Mouse (Mus musculus): Measurements from ENCODE around the gene Zbtb5. TPM values are rescaled to one million over a fixed set of nuclear protein-coding genes. Genes with fewer than 3 reads are reported as not detected.
A peak's percentile ranks its signal among the peaks of the same experiment; 100 is the strongest.

Zbtb5 gene
- polyA plus RNA-seq, 1 experiment from 2014 or later = 5.2 TPM

DNA sequence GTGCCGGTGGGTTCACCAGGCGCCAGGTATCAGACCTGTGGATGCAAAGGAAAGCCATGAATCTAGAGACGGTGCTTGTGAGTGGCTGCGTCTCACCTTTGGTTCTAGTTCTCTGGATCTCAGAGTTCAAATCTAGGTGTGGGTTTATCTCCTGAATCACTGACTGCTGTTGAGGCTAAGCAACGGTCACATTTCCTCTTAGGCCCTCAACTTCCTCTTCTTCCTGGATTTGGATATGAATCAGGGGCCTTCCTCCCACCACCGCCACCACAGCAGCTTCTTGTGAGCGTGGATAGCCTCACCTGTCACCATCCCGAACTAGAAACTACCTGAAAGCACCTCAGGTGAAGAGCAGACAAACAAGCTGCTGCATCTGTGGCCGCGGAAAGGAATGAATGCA is 23.8 kb upstream of the Zbtb5 start:
- no peak for DNase-seq
- no peak for ATAC-seq (ENCODE audit: low read depth)
- 59% methylated on average over 10 of the region's 10 CpGs for WGBS (ENCODE audit: insufficient replicate concordance)
- no peaks in the 10 kb centered on the region for H3K9me3 ChIP-seq (replicated peaks)
- no peak overlapping the region for H3K4me3 ChIP-seq (replicated peaks)
- H3K4me1 ChIP-seq (replicated peaks) = peaks cover 9% of the 10 kb centered on the region
- peaks cover 26% of the 10 kb centered on the region for H3K36me3 ChIP-seq
- H3K27ac ChIP-seq = no peak overlapping the region
- no peak overlapping the region for H3K4me2 ChIP-seq
- H3K27me3 ChIP-seq = no peaks in the 10 kb centered on the region
- H3K9ac ChIP-seq = no peak overlapping the region

DNA sequence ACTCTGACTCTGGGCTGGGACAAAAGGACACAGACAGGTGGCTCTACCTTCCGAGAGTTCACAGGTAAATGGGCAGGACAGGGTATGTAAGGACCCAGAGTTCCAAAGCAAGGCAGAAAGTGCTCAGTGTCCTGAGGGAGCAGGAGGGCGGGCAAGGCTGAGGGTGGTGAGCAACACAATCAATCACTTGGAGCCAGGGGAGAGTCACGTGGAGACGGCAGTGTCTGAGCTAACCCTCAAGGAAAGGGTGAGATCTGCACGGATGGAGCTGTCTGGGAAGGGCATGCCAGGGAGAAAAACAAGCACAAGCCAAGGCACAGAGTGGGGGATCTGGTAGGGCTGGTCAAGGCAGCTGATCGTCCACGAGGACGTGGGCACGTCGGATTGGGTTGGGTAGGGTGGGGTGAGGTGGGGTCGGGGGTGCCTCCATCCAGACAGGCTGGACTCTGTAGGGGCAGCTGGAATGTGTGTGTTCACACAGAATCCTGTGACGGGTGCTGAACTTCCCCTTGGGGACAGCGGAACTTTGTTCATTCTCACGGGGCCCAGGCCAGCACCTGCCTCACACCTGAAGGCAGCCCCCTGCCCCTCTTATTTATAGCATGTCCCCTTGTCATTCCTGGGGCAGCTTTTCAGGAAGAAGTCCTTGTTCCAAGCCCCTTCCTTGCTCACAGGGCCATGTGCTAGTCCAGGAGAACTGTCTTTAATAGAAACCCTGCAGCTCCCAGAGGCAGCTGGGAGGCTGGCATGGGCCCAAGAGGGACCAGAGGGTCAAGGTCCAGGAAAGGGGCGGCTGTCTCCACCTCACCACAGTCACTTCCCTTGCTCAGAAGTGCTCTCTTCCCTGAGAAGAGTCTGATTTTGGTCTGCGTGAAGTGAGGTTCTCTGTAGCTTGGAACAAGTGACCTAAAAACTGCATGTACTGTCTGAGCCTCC is 22.7 kb upstream of the Zbtb5 start:
- Histone ChIP-seq H3K27me3 (no peaks in the 10 kb centered on the region), H3K9ac (no peak overlapping the region), H3K4me1 (replicated peaks) (peaks cover 9% of the 10 kb centered on the region), H3K36me3 (peaks cover 34% of the 10 kb centered on the region), H3K27ac (no peak overlapping the region), H3K4me2 (no peak overlapping the region), H3K4me3 (replicated peaks) (no peak overlapping the region), H3K9me3 (replicated peaks) (no peaks in the 10 kb centered on the region)
- ATAC-seq (ENCODE audit: low read depth) (0 out of 2 replicates have a peak, but pooled peaks have one; percentile 5), DNase-seq (no peak)
- WGBS (ENCODE audit: insufficient replicate concordance) = 75% methylated on average over 16 of the region's 16 CpGs

DNA sequence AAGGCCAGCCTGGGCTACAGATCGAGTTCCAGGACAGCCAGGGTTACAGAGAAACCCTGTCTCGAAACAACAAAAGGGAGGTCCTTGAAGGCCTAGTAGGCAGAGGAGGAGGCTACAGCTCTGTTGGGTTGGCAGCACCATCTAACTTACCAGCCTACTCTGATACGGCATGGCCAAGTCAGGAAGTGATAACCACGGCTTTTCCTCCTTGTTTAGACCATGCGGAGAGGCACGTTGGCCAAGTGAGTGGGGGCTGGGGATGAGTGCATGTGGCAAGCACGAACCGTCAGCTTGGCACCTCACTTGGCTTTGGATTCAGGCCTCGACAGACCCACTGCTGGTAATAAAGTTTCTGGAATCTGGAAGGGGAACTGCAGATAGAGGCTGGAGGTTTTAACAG is 20.4 kb upstream of the Zbtb5 start:
- Histone ChIP-seq H3K9me3 (replicated peaks) (no peaks in the 10 kb centered on the region), H3K27ac (no peak overlapping the region), H3K4me1 (replicated peaks) (peaks cover 9% of the 10 kb centered on the region), H3K27me3 (no peaks in the 10 kb centered on the region), H3K4me2 (no peak overlapping the region), H3K4me3 (replicated peaks) (no peak overlapping the region), H3K9ac (no peak overlapping the region), H3K36me3 (peaks cover 49% of the 10 kb centered on the region)
- ATAC-seq (ENCODE audit: low read depth) (no peak), DNase-seq (no peak)
- WGBS (ENCODE audit: insufficient replicate concordance) = 45% methylated on average over 9 of the region's 9 CpGs

DNA sequence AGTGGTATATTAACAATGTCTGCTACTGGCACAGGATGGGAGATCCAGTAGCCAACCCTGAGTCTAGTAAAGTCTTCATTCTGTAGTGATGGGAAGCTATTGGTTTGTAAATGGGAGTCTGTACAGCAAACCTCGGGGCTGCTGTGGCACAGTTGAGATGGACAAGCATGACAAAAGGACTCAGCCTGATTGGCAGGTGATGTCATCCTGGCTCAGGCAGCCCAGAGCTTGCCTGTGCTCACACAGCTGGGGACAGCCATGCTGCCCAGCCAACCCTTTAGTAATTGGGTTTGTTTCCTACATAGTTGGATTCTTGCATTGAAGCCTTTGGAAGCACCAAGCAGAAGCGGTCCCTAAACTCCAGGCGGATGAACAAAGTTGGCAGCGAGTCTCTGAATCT is 14.2 kb upstream of the Zbtb5 start:
- Histone ChIP-seq H3K36me3 (peaks cover 64% of the 10 kb centered on the region), H3K9ac (no peak overlapping the region), H3K27ac (no peak overlapping the region), H3K4me2 (no peak overlapping the region), H3K4me3 (replicated peaks) (no peak overlapping the region), H3K4me1 (replicated peaks) (no peaks in the 10 kb centered on the region), H3K9me3 (replicated peaks) (no peaks in the 10 kb centered on the region), H3K27me3 (no peaks in the 10 kb centered on the region)
- no peak for DNase-seq
- no peak for ATAC-seq (ENCODE audit: low read depth)
- 85% methylated on average over 4 of the region's 4 CpGs for WGBS (ENCODE audit: insufficient replicate concordance)

DNA sequence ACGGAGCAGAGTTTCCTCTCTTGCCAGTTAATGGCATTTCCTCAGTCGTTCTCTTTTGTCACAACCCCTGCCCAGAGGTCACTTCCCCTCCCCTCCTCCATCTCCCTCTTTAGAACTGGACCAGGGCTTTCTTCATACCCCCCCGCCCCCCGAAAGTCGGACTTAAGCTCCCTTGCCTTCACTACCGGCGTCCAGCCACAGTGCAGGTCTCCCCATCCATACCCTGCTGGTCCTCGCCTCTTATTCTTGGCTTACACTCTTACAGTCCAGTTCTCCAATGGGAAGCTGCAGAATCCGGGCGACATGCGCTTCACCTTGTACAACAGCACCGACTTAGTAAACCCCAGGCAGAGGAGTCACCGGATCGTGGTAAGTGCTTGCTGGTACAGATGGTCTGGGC is 6.8 kb upstream of the Zbtb5 start:
- Histone ChIP-seq H3K9me3 (replicated peaks) (no peaks in the 10 kb centered on the region), H3K4me2 (peak overlapping the region; percentile 94), H3K9ac (peak overlapping the region; percentile 80), H3K4me1 (replicated peaks) (peaks cover 31% of the 10 kb centered on the region), H3K36me3 (peaks cover 14% of the 10 kb centered on the region; the same call in 1 of the 2 replicates), H3K27me3 (no peaks in the 10 kb centered on the region), H3K4me3 (replicated peaks) (peak overlapping the region; percentile 83), H3K27ac (no peak overlapping the region)
- WGBS (ENCODE audit: insufficient replicate concordance) = 2% methylated on average over 14 of the region's 14 CpGs
- no peak for ATAC-seq (ENCODE audit: low read depth)
- no peak for DNase-seq

- Histone ChIP-seq H3K4me1 (replicated peaks) (peaks cover 35% of the 10 kb centered on the region), H3K27ac (no peak within 1 kb of the TSS), H3K9me3 (replicated peaks) (no peaks in the 10 kb centered on the region), H3K4me3 (replicated peaks) (peak within 1 kb of the TSS; percentile 83), H3K4me2 (peak within 1 kb of the TSS; percentile 94), H3K27me3 (no peaks in the 10 kb centered on the region), H3K36me3 (peaks cover 10% of the 10 kb centered on the region; the same call in 1 of the 2 replicates), H3K9ac (peak within 1 kb of the TSS; percentile 80)
- WGBS (ENCODE audit: insufficient replicate concordance) = under 1% methylated on average over 29 of the region's 29 CpGs
- peak; percentile 89 for ATAC-seq (ENCODE audit: low read depth)
- DNase-seq = peak; percentile 96
Measured at GRCm38 (mm10) chr4:45018452-45018980, 6.3 kb upstream of the Zbtb5 start, which contains the start of gene Polr1e. TSS of gene Polr1e (plus strand) at chr4:45018583.

DNA sequence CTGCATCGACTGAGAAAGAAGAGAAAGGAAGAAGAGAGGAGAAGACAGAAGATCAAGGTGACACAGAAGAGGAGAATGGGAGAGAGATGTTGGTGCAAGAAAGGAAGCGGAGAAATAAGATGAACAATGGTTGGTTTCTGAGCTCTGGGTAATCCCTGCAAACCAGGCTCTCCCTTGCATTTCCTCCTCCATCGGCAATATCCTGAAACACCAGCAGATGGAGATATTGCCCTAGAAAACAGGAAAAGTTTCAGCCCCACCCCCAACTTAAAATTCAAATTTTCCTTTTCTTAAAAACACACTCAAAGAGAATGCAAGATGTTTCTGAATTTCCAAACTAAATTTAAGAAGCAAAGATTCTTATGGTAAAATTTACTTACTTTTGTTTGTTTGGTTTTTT is 3.4 kb upstream of the Zbtb5 start:
- H3K4me2 ChIP-seq = no peak overlapping the region
- no peak overlapping the region for H3K27ac ChIP-seq
- no peaks in the 10 kb centered on the region for H3K27me3 ChIP-seq
- H3K9me3 ChIP-seq (replicated peaks) = no peaks in the 10 kb centered on the region
- no peak overlapping the region for H3K4me3 ChIP-seq (replicated peaks)
- 8% methylated on average over 3 of the region's 3 CpGs for WGBS (ENCODE audit: insufficient replicate concordance)
- DNase-seq (peak; percentile 29), ATAC-seq (ENCODE audit: low read depth) (no peak)
- no peak overlapping the region for H3K9ac ChIP-seq
- peaks cover 39% of the 10 kb centered on the region for H3K4me1 ChIP-seq (replicated peaks)
- H3K36me3 ChIP-seq = no peaks in the 10 kb centered on the region

DNA sequence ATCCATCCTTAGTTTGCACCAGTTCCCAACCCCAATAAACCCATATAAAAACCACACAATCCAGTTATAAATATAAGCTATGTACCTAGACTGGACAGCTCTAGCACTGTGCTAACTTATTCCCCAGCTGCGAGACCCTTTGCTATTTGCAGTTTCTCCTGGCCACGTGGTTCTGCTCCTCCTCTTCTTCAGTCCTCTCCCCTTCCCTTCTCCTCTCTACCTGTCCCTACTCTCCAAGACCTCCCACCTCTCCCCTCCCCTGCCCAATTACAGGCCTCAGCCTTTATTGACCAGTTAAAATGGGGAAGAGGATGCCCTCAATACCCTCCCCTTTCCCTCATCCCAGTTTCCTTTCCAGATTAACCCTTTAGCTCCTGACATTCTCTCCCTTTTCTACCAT is 1.3 kb upstream of the Zbtb5 start:
- H3K27me3 ChIP-seq = no peaks in the 10 kb centered on the region
- H3K27ac ChIP-seq = peak overlapping the region; percentile 99
- 2% methylated on average over 2 of the region's 2 CpGs for WGBS (ENCODE audit: insufficient replicate concordance)
- peaks cover 36% of the 10 kb centered on the region for H3K4me1 ChIP-seq (replicated peaks)
- no peaks in the 10 kb centered on the region for H3K9me3 ChIP-seq (replicated peaks)
- DNase-seq (no peak), ATAC-seq (ENCODE audit: low read depth) (no peak)
- H3K36me3 ChIP-seq = no peaks in the 10 kb centered on the region
- peak overlapping the region; percentile 81 for H3K4me3 ChIP-seq (replicated peaks)
- H3K4me2 ChIP-seq = peak overlapping the region; percentile 86
- H3K9ac ChIP-seq = peak overlapping the region; percentile 88

GRCm38 (mm10) chr4:45013031-45013431 is 819 bp upstream of the Zbtb5 start:
- DNase-seq (no peak), ATAC-seq (ENCODE audit: low read depth) (no peak)
- Histone ChIP-seq H3K4me2 (peak overlapping the region; percentile 86), H3K4me3 (replicated peaks) (peak overlapping the region; percentile 81), H3K9ac (peak overlapping the region; percentile 88), H3K36me3 (no peaks in the 10 kb centered on the region), H3K27ac (peak overlapping the region; percentile 99), H3K27me3 (no peaks in the 10 kb centered on the region), H3K4me1 (replicated peaks) (peaks cover 33% of the 10 kb centered on the region), H3K9me3 (replicated peaks) (no peaks in the 10 kb centered on the region)
- under 1% methylated on average over 13 of the region's 13 CpGs for WGBS (ENCODE audit: insufficient replicate concordance)

DNA sequence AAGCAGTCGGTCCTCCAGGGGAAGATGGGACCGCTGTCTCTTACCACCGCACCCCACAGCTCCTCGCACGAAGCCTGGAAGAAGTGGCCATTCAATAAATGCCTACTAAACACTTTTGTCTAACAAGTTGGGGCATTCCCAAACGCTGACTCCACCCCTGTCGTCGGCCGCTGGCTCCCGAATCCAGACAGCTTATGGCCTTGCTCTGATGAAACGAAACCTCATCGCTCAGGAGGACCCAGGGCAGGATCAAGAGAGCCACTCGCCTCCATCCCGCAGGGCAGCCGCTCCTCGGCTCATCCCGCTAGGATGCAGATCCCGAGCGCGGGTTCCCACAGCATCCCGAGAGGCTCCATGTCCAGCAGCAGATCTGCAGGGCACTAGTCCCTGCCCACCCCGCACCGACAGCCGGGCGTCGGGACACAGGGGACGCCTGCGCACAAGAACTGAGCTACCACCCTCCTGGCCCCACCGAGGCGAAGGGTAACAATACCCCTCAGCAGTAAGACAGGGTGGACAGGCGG is 569 bp downstream of the Zbtb5 start:
- ATAC-seq (ENCODE audit: low read depth) (no peak), DNase-seq (no peak)
- peaks cover 30% of the 10 kb centered on the region for H3K4me1 ChIP-seq (replicated peaks)
- peak overlapping the region; percentile 94 for H3K9ac ChIP-seq
- peak overlapping the region; percentile 98 for H3K27ac ChIP-seq
- peak overlapping the region; percentile 88 for H3K4me3 ChIP-seq (replicated peaks)
- H3K36me3 ChIP-seq = no peaks in the 10 kb centered on the region
- WGBS (ENCODE audit: insufficient replicate concordance) = under 1% methylated on average over 31 of the region's 31 CpGs
- H3K4me2 ChIP-seq = peak overlapping the region; percentile 92
- no peaks in the 10 kb centered on the region for H3K9me3 ChIP-seq (replicated peaks)
- H3K27me3 ChIP-seq = no peaks in the 10 kb centered on the region

DNA sequence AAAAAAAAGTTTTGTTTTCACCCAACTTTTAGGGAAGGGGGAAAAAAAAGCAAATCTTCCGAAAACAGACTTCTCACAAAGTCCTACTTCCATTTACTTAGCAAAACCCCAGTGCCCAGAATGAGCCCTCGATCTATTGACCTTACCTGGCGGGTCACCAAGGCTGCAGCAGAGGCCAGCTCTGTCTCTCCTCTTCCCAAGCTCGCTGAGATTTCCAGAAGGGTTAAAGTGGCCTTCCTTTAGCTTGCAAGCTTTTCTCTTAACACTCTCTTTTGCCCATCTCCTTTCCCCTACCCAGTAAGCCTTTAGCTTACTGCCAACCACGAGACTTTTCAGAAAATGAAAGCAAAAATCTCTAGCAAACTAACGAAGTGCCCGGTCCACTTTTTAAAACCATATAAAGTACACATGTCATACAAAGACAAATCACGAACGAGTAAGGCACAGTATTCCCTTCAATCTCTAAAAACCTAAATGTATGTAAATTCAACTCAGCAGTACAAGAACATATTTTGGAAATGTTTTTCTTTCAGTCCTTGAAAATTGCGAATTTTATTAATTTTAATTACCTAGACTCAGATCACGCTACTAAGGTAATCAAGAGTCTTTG is 1.3 kb downstream of the Zbtb5 start:
- H3K27me3 ChIP-seq = no peaks in the 10 kb centered on the region
- no peaks in the 10 kb centered on the region for H3K9me3 ChIP-seq (replicated peaks)
- peak overlapping the region; percentile 98 for H3K27ac ChIP-seq
- H3K9ac ChIP-seq = peak overlapping the region; percentile 94
- DNase-seq = no peak
- no peaks in the 10 kb centered on the region for H3K36me3 ChIP-seq
- peaks cover 30% of the 10 kb centered on the region for H3K4me1 ChIP-seq (replicated peaks)
- peak overlapping the region; percentile 88 for H3K4me3 ChIP-seq (replicated peaks)
- WGBS (ENCODE audit: insufficient replicate concordance) = 17% methylated on average over 11 of the region's 11 CpGs
- no peak for ATAC-seq (ENCODE audit: low read depth)
- peak overlapping the region; percentile 92 for H3K4me2 ChIP-seq
